Mouse (Mus musculus): ENCODE results near the gene Fam104a. TPM values are rescaled to one million over a fixed set of nuclear protein-coding genes. Genes with fewer than 3 reads are reported as not detected.

The Fam104a gene
- polyA plus RNA-seq, 1 experiment from 2014 or later: 53.7 TPM

DNA sequence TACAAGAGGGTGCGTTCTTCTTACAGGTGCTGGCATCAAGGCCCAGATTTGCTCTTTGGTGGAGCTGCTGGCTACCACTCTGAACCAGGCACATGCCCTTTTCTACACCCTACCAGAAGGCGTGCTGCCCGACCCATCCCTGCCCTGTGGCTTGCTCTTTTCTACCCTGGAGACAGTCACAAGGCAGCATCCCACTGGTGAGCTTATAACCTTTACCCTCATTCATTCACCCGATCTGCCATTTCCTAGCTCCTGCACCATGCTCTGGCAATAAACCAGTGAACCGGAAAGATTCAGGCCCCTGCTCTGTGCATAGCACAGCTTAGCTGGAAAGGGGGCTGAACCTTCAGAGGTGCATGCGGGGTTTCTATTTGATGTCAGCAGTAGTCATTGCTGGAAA, 31.4 kb downstream of the Fam104a start:
- 92% methylated on average over 6 of the region's 6 CpGs for WGBS
- peaks cover 9% of the 10 kb centered on the region for H3K4me1 ChIP-seq (ENCODE audit: control insufficient read depth, insufficient read depth, low read length)
- H3K4me3 ChIP-seq (ENCODE audit: low read depth, low read length): no peak overlapping the region
- no peak for DNase-seq (ENCODE audit: low spot score)
- H3K4me2 ChIP-seq (ENCODE audit: low read length): no peak overlapping the region
- H3K9ac ChIP-seq (ENCODE audit: low read length): no peak overlapping the region
- H3K27ac ChIP-seq (ENCODE audit: low read depth, low read length): no peak overlapping the region
- H3K36me3 ChIP-seq (ENCODE audit: control insufficient read depth, insufficient read depth, low read length): peaks cover 61% of the 10 kb centered on the region
- H3K27me3 ChIP-seq (replicated peaks; ENCODE audit: control insufficient read depth, insufficient read depth, low read length): no peaks in the 10 kb centered on the region
- H3K9me3 ChIP-seq (replicated peaks; ENCODE audit: control insufficient read depth, low read length): no peaks in the 10 kb centered on the region
- ATAC-seq: no peak

DNA sequence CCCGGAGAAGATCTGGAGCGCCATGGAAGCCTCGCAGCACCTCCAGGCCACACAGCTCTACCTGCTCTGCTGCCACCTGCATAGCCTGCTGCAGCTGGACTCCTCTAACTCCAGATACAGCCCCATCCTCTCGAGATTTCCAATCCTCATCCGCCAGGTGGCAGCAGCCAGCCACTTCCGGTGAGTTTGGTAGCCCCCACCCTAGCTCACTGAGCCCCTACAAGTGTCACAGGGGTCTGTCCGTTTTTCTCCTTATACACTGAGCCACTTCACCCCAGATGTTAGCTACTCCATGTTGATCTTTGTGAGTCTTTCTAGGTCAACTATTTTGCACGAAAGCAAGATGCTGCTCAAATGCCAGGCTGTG, 32.1 kb downstream of the Fam104a start:
- H3K27me3 ChIP-seq (replicated peaks; ENCODE audit: control insufficient read depth, insufficient read depth, low read length): no peaks in the 10 kb centered on the region
- H3K4me3 ChIP-seq (ENCODE audit: low read depth, low read length): no peak overlapping the region
- no peak overlapping the region for H3K4me2 ChIP-seq (ENCODE audit: low read length)
- no peaks in the 10 kb centered on the region for H3K9me3 ChIP-seq (replicated peaks; ENCODE audit: control insufficient read depth, low read length)
- DNase-seq (ENCODE audit: low spot score): peak; percentile 60
- WGBS: 51% methylated on average over 8 of the region's 8 CpGs
- H3K27ac ChIP-seq (ENCODE audit: low read depth, low read length): peak overlapping the region; percentile 70; the same call in 1 of the 2 replicates
- H3K9ac ChIP-seq (ENCODE audit: low read length): no peak overlapping the region
- peaks cover 9% of the 10 kb centered on the region for H3K4me1 ChIP-seq (ENCODE audit: control insufficient read depth, insufficient read depth, low read length)
- peaks cover 54% of the 10 kb centered on the region for H3K36me3 ChIP-seq (ENCODE audit: control insufficient read depth, insufficient read depth, low read length)
- ATAC-seq: 0 out of 2 replicates have a peak, but pooled peaks have one; percentile 5

DNA sequence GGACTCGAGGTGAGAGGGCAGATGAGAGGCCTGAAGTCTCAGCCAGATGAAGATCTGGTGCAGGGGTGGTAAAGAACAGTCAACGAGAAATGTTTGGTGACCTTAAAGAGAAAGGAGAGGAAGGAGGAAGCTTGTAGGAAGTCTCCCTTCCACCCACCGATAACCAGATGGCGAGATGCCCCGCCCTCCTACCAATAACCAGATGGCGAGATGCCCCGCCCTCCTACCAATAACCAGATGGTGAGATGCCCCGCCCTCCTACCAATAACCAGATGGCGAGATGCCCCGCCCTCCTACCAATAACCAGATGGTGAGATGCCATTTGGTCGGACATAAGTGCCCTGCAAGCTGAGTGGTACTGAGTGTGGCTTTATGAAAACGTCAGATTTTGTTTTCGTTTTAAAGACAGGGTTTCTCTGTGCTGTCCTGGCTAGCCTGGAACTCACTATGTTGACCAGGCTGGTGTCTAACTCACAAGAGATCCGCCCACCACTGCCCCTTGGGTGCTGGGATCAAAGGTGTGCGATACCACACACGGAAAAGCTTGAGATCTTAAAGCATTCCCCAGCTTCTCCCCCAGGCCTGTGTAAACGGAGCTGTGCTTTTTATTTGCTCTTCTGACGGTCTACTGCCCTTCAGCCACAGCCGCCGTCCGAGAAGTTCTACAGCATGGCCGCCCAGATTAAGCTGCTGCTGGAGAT, 32.6 kb downstream of the Fam104a start:
- H3K4me1 ChIP-seq (ENCODE audit: control insufficient read depth, insufficient read depth, low read length): peaks cover 9% of the 10 kb centered on the region
- no peaks in the 10 kb centered on the region for H3K9me3 ChIP-seq (replicated peaks; ENCODE audit: control insufficient read depth, low read length)
- 78% methylated on average over 21 of the region's 22 CpGs for WGBS
- H3K36me3 ChIP-seq (ENCODE audit: control insufficient read depth, insufficient read depth, low read length): peaks cover 49% of the 10 kb centered on the region
- no peak overlapping the region for H3K9ac ChIP-seq (ENCODE audit: low read length)
- H3K27ac ChIP-seq (ENCODE audit: low read depth, low read length): peak overlapping the region; percentile 70; the same call in 1 of the 2 replicates
- H3K4me2 ChIP-seq (ENCODE audit: low read length): peak overlapping the region; percentile 71; the same call in 1 of the 2 replicates
- no peak overlapping the region for H3K4me3 ChIP-seq (ENCODE audit: low read depth, low read length)
- ATAC-seq: no peak
- H3K27me3 ChIP-seq (replicated peaks; ENCODE audit: control insufficient read depth, insufficient read depth, low read length): no peaks in the 10 kb centered on the region
- peak; percentile 35 for DNase-seq (ENCODE audit: low spot score)

DNA sequence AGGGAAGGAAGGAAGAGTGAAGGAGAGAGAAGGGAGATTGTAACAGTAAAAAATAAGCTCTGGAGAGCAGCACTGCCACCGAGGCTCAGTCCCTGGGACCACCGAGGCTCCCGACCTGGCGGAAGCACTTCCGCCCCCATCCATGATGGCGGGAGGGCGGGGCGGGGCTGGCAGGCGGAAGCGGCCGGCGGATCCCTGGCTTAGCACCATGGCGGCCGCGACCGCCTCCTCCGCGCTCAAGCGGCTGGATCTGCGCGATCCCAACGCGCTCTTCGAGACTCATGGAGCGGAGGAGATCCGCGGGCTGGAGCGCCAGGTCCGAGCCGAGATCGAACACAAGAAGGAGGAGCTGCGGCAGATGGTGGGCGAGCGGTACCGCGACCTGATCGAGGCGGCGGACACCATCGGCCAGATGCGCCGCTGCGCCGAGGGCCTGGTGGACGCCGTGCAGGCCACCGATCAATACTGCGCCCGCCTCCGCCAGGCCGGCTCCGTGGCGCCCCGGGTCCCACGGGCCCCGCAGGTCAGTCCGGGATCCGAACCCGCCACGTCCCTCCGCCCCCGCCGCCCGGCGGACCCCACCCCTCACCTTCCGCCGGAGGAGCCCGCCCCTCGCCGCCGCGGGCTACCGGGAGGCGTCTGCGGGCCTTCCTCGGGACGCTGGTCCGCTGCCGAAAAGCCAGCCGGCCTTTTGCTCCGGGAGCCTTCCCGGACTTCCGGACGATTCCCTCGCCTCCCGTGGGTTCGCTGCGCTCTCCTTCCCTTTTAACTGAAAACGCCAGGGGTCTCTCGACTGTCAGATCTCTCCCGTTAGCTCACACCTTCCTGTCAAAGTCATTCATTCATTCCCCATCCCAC, 34.4 kb downstream of the Fam104a start, which contains the start of gene Slc39a11:
Gene Slc39a11, minus strand, starts transcription at position 727 of the 858 bp plus-strand sequence.
- ATAC-seq (peak; percentile 77), DNase-seq (ENCODE audit: low spot score) (peak; percentile 81)
- peak within 1 kb of the TSS; percentile 71 for H3K4me2 ChIP-seq (ENCODE audit: low read length)
- H3K36me3 ChIP-seq (ENCODE audit: control insufficient read depth, insufficient read depth, low read length): peaks cover 31% of the 10 kb centered on the region
- peak within 1 kb of the TSS; percentile 87 for H3K4me3 ChIP-seq (ENCODE audit: low read depth, low read length)
- H3K9me3 ChIP-seq (replicated peaks; ENCODE audit: control insufficient read depth, low read length): no peaks in the 10 kb centered on the region
- H3K4me1 ChIP-seq (ENCODE audit: control insufficient read depth, insufficient read depth, low read length): peaks cover 9% of the 10 kb centered on the region
- under 1% methylated on average over 57 of the region's 91 CpGs for WGBS
- no peaks in the 10 kb centered on the region for H3K27me3 ChIP-seq (replicated peaks; ENCODE audit: control insufficient read depth, insufficient read depth, low read length)
- peak within 1 kb of the TSS; percentile 91 for H3K27ac ChIP-seq (ENCODE audit: low read depth, low read length)
- H3K9ac ChIP-seq (ENCODE audit: low read length): peak within 1 kb of the TSS; percentile 89

DNA sequence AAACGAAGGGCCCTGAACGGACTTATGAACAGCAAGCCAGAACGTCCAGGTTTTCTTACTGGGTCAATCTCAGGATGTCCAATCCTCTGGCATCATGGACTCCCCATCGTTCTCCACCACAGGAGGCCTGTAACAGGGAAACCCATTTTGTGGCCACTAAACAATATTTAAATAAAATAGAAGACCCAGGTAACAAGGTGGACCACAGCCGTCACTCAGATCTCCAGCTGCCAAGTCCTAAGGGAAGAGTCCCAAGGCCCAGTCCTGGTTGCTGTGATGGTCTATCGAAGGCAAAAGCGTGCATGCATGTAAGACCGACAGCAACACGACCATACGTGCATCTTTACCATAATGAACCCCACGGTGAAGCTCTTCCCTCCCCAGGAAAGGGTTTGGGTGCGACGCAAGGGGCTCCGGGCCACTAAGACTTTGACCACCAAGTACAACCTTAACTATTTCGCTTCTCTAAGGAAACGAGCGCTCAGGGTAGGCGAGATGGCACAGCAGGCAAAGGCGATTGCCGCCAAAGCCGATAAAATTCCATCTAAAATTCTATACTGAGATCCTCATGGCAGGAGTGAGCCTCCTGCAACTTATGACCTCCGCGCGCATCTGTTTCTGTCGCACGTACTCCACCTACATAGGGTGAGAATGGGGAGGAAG, 35.1 kb downstream of the Fam104a start, which contains the start of gene Cog1:
Gene Cog1, plus strand, starts transcription at position 480 of the 663 bp plus-strand sequence.
- H3K36me3 ChIP-seq (ENCODE audit: control insufficient read depth, insufficient read depth, low read length): peaks cover 24% of the 10 kb centered on the region
- 45% methylated on average over 26 of the region's 26 CpGs for WGBS
- peak within 1 kb of the TSS; percentile 89 for H3K9ac ChIP-seq (ENCODE audit: low read length)
- ATAC-seq (no peak), DNase-seq (ENCODE audit: low spot score) (no peak)
- no peaks in the 10 kb centered on the region for H3K27me3 ChIP-seq (replicated peaks; ENCODE audit: control insufficient read depth, insufficient read depth, low read length)
- no peaks in the 10 kb centered on the region for H3K9me3 ChIP-seq (replicated peaks; ENCODE audit: control insufficient read depth, low read length)
- H3K4me1 ChIP-seq (ENCODE audit: control insufficient read depth, insufficient read depth, low read length): peaks cover 9% of the 10 kb centered on the region
- H3K4me3 ChIP-seq (ENCODE audit: low read depth, low read length): peak within 1 kb of the TSS; percentile 87
- H3K4me2 ChIP-seq (ENCODE audit: low read length): peak within 1 kb of the TSS; percentile 71
- peak within 1 kb of the TSS; percentile 91 for H3K27ac ChIP-seq (ENCODE audit: low read depth, low read length)

DNA sequence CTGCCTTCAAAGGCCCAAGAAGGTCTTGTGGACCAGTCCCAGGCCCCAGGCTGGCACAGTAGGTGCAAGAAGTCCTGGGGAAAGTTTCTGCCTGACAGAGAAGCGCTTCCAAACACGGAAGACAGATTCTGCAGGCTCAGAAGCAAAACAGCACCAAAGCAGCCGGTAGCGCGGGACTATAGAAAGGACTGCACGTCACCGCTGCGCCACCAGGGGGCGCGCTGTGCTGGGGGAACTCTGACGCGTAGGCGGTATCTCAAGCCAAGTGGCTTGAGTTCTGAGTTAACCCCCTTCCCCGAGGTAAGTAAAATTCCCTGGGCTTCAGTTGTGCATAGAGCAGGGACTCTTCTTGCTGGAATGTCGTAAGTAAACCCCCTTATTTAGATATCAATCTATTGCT, 35.8 kb downstream of the Fam104a start:
- no peak overlapping the region for H3K4me3 ChIP-seq (ENCODE audit: low read depth, low read length)
- no peak overlapping the region for H3K4me2 ChIP-seq (ENCODE audit: low read length)
- WGBS: 5% methylated on average over 15 of the region's 15 CpGs
- no peak overlapping the region for H3K9ac ChIP-seq (ENCODE audit: low read length)
- H3K4me1 ChIP-seq (ENCODE audit: control insufficient read depth, insufficient read depth, low read length): peaks cover 9% of the 10 kb centered on the region
- ATAC-seq (peak; percentile 33; the same call in 1 of the 2 replicates), DNase-seq (ENCODE audit: low spot score) (peak; percentile 82)
- H3K36me3 ChIP-seq (ENCODE audit: control insufficient read depth, insufficient read depth, low read length): peaks cover 17% of the 10 kb centered on the region
- H3K27ac ChIP-seq (ENCODE audit: low read depth, low read length): no peak overlapping the region
- H3K9me3 ChIP-seq (replicated peaks; ENCODE audit: control insufficient read depth, low read length): no peaks in the 10 kb centered on the region
- no peaks in the 10 kb centered on the region for H3K27me3 ChIP-seq (replicated peaks; ENCODE audit: control insufficient read depth, insufficient read depth, low read length)

DNA sequence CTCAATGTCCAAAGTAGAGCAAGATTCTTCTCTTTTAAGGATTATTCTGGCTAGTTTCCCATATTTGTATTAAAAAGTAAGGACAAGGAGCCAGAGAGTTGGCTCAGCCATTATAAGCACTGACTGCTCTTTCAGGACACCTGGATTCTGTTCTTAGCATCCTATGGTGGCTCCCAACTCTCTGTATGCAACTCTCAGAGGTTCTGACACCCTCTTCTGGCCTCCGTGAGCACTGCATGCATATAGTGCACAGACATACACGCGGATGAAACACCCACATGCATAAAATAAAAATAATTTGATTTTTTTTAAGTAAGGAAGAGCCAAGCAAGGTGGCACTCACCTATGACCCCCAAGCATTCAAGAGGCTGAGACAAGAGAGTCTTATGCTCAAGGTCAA, 38.8 kb downstream of the Fam104a start:
- ATAC-seq: no peak
- 82% methylated on average over 3 of the region's 3 CpGs for WGBS
- Histone ChIP-seq H3K9me3 (replicated peaks; ENCODE audit: control insufficient read depth, low read length) (no peaks in the 10 kb centered on the region), H3K27ac (ENCODE audit: low read depth, low read length) (no peak overlapping the region), H3K4me3 (ENCODE audit: low read depth, low read length) (no peak overlapping the region), H3K4me2 (ENCODE audit: low read length) (no peak overlapping the region), H3K27me3 (replicated peaks; ENCODE audit: control insufficient read depth, insufficient read depth, low read length) (no peaks in the 10 kb centered on the region), H3K9ac (ENCODE audit: low read length) (no peak overlapping the region), H3K4me1 (ENCODE audit: control insufficient read depth, insufficient read depth, low read length) (peaks cover 5% of the 10 kb centered on the region), H3K36me3 (ENCODE audit: control insufficient read depth, insufficient read depth, low read length) (no peaks in the 10 kb centered on the region)
- DNase-seq (ENCODE audit: low spot score): no peak

DNA sequence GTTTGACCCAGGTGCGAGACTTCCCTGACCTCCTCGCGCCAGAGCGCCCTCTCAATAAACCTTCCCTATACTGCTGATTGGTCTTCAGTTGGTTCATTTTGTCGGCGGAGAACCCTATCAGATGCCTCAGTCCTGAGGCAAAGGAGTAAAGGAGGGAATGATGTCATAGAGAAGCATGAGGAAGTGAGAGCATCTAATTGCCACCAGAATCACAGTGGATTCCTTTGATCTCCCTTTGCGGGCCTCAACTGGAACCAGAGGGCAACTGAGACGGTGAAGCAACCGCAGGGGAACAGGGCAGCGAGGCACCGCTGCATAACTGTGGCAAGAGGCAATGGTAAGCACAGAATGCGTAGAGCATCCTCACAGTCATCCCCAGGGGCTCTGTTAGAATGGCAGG, 45.3 kb downstream of the Fam104a start:
- Histone ChIP-seq H3K4me1 (ENCODE audit: control insufficient read depth, insufficient read depth, low read length) (no peaks in the 10 kb centered on the region), H3K4me2 (ENCODE audit: low read length) (no peak overlapping the region), H3K4me3 (ENCODE audit: low read depth, low read length) (no peak overlapping the region), H3K9ac (ENCODE audit: low read length) (no peak overlapping the region), H3K36me3 (ENCODE audit: control insufficient read depth, insufficient read depth, low read length) (no peaks in the 10 kb centered on the region), H3K9me3 (replicated peaks; ENCODE audit: control insufficient read depth, low read length) (no peaks in the 10 kb centered on the region), H3K27me3 (replicated peaks; ENCODE audit: control insufficient read depth, insufficient read depth, low read length) (no peaks in the 10 kb centered on the region), H3K27ac (ENCODE audit: low read depth, low read length) (no peak overlapping the region)
- WGBS: 94% methylated on average over 12 of the region's 12 CpGs
- DNase-seq (ENCODE audit: low spot score): no peak
- no peak for ATAC-seq

Measured in forebrain, embryonic 14.5 days (tissue).